Mouse (Mus musculus) R1 (cell line): Measurements from ENCODE around the gene Zp3.

Experiments used
- DNase-seq: peaks from one replicate; pipeline ENCODE4 v3.0.0-alpha.2; 2018; ENCODE audit warnings: low read depth, low spot score

Gene Zp3

DNA sequence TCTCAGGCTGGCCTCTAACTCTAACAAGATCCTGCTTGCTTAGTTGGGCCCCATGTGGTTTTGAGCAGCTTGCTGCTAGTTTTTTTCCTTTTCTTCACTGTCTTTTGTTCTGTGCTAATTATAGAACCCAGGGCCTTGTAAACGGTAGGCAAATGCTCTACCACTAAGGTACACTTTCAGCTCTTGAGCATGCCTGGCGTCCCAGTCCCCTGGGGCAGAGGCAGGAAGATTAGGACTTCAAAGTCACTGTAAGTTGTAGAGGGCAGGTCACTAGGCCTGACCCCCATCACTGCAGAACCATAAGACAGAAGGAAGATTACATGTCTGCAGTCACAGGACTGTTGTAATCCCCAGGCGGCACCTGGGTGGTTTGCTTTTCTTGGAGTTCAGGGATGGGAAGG, 22.9 kb downstream of the Zp3 start:
- peak; percentile 83 for DNase-seq

DNA sequence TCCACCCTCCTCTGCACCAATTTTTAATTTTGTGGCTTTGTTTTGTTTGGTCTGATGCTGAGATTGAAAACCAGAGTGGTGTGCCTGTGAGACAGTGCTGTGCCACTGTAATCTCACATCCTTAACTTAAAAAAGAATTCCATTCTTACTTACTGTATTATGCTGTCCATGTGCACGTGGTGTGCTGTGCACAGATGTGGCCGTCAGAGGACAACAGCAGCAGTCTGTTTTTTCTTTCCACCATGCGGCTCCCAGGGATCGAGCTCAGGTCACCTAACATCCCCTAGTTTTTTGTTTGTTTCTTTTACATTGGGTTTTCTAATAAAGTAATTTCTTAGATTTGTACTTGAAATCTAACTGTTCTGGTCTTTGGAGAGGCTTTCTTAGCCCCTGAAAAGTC, 24.6 kb downstream of the Zp3 start:
- no peak for DNase-seq

DNA sequence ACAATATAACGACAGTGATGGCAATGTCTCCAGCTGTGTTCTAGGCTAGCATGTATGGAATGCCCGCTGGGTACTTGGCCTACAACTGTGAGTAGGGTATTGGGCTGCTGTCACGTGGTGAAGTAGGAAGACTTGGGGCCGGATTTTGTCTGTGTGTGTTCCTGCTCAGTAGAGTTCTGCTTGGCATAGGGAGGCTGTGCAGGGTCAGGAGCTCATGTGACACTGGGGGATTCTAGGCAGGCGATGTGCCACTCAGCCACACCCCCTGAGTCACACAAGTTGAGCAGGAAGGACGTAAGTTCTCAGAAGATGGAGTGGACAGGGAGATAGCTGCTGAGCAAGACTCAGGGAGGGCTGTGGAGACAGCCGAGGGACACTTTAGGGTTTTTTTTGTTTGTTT, 27.8 kb downstream of the Zp3 start:
- no peak for DNase-seq

DNA sequence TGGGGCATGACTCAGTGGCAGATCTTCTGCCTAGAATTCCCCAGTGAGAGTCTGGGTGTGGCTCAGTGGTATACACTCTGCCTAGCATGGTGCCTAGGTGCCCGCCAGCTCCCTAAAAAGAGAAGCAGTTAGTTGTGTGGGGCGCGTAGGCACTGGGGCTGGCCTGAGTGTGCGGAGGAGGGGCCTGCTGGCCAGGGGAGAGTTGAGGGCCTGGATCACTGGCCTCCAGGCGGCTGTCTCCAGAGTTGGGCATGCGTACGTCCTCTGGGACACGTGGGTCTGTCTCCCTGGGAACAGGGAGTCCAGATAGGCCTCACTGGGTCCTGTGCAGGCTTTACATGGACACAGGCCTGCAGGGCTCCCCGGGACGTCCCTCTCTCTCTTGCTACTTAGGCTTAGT, 35.0 kb downstream of the Zp3 start:
- no peak for DNase-seq

DNA sequence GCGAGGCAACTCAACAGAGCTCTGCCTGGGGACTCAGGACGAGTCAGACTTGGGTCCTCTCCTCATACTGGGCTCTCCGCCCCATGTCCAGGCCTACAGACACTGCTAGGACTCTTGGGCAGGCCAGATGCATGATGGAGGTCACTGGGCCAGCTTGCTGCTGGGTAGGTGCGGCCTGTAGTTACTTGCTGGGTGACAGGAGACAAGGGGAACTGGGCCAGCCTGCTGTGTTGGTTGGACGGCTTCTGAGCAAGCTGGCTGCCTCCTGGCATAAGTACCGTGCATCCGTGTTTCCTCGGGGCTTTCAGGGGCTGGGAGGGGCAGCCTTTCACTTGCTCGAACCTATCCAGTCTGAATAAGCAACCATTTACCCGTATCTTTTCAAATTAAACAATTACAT, 35.7 kb downstream of the Zp3 start:
- DNase-seq: no peak

DNA sequence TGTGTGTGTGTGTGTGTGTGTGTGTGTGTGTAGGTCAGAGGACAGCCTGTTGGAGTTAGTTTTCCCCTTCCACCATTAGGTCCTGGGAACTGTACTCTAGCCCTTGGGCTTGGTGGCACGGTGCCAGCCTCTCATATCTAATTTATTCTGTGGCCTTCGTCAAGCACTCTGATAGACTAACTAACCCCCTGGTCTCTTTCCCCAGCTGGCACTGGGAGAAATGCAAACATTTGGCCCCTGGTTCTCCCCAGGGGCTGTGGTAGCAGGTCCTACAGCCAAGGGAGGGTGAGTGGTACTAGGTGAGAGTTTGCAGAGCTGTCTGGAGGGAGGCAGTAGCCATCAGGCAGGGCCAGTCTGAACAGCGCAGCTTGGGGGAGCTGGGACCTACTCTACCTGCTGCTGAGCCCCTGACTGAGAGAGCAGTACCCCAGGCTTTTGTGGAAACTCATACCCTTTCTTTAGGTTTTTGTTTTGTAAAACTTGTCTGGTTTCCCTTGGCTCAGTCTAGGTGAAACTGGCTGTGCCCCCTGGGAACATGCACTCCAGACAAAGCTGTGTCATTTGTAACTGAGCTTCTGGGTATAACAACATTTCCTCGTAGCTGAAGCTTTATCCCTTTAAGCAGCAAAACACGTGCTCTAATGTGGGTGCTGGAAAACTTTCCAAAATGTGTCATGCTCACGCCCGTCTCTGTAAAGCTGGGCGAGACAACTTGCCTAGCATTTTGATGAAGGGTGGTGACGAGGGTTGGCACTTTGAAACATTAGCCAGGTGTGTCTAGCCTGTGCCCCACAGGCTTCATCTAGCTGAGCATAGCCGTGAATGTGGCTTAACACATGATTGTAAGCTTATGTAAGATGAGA, 36.3 kb downstream of the Zp3 start:
- DNase-seq: peak; percentile 27

DNA sequence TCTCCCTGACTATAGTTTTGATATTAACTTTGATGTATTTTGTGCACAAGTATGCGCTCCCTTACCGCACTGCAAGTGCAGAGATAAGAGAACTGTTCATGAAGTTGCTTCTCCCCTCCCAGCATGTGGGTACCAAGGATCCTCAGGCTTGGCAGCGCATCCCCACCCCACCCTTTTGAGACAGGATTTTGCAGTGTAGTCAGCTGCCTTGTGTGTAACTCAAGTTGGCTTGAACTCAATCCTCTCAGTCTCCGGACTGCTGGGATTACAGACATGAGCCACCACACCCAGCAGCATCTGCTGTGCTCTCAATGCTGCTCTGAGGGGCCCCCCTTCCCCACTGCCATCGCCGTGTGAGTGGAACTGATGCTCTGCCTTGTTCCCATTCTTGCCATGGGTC, 37.4 kb downstream of the Zp3 start:
- DNase-seq: no peak

DNA sequence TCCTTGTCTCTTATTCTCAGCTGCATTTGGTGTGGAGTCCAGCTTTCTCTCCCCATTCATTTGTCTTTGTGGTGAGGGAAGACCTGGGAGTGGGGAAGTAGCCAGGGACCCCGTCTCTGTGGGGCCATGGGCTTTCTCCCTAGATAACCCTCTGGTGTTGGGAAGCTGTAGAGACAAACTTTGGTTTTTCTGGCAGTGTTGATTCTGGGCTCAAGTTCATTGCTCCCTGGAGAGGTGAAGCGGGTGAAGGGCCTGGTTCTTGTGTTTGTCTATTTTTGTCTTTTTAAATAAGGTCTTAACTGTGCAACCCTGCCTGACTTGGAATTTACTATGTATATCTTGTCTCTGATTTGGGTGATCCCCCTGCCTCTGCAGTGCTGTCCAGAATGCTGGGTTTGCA, 38.8 kb downstream of the Zp3 start:
- DNase-seq: no peak

DNA sequence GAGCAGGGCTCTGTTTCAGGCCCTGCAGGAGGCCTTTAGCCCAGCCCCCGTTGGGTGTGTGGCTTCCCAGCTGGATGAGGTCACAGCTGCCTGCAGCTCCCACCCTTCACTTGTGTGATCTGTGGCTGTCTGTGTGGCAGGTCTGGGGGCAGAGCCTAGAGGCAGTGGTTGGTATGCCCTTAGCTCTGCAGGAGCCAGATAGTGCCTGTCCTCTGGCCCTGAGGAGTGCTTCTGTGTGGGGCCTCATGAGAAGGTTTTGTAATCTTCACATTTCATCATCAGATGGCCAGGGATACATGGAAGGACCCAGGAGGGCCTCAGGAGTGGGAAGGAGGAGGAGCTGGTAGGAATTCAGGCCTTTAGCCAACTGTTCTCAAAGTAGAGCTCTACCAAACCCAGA, 40.0 kb downstream of the Zp3 start:
- peak; percentile 26 for DNase-seq

DNA sequence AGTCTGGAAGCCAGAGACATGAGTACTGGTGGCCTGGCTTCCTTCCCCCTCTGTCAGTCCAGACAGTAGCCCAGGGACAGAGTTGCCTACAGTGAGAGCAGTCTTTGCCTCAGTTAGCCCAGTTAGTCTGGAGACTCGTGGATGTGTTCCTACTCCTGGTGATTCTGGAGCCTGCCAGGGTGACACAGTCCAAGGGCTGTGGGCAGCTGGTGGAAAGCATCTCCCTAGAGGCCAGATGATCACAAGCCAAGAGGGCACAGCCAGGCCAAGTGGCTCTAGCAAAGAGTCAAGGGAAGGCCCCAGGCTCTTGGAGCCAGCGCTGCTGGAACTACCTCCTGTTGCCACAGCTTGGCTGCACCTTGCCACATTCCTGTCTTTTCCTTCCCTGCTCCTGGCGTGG, 45.8 kb downstream of the Zp3 start:
- no peak for DNase-seq

DNA sequence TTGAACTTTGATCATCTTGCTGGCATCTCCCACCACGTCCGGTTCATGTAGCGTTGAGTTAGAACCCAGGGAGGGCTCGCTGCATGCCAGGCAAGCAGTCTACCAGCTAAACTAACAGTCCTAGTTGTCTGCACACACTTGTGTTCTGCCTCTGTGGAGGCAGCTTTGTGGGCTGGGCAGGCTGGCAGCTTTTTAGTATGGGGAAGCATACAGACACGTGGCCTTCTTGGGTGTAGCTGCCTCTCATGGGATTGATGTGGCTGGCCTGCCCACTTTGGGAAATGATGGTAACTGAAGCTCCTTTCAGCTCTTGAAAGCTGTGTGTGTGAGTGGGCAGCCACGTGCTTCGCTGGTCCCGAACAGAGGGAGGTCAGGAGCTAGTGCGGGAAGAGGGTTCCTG, 47.0 kb downstream of the Zp3 start:
- DNase-seq: no peak

DNA sequence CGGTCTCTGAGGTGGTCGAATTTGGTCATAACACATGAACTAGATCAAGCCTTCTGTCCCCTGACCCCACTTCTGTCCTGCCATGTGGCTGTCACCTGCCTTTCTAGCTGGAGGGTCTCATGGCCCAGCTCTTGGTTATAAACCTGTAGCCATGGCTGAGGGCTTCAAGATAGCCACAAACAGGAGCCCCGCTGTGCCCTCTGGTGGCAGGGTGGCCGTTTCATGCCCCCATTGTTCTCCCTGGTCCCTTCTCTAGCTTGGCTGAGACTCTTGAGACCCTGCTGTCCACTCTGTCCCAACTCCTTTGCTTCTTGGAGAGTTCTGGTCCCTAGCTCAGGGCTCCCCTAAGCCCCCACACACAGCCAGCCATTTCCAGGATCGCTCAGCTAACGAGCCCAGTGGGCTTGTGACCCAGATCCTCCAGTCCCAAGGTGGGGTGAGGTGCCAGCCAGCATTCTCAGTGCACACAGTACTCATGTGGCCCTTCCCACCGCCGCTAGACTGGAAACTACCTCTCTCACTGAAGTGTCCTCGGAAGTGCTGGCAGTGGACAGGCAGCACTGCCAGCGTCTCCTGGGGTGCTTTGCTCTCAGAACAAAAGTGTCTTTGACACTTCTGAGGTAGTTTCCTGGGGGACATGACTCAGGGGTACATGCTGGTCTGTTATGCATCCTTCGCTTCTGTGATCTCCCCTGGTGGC, 47.9 kb downstream of the Zp3 start:
- no peak for DNase-seq

DNA sequence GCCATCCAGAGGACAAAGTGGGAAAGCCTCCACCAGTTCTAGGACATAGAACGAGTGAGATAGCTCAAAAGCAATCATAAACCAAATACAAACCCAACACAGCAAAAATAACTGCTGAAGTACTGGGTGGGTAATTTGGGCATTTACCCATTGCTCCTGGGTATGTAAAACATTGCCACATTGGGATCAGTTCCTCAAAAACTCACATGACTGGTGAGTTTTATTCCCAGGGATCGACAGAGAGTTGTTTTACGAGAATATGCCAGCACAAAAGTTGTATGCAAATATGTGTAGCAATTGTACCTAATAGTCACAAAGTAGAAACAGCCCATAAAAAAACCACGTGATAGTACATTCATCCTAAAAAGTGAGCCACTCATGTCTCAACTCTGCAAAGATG, 55.0 kb downstream of the Zp3 start:
- DNase-seq: no peak

DNA sequence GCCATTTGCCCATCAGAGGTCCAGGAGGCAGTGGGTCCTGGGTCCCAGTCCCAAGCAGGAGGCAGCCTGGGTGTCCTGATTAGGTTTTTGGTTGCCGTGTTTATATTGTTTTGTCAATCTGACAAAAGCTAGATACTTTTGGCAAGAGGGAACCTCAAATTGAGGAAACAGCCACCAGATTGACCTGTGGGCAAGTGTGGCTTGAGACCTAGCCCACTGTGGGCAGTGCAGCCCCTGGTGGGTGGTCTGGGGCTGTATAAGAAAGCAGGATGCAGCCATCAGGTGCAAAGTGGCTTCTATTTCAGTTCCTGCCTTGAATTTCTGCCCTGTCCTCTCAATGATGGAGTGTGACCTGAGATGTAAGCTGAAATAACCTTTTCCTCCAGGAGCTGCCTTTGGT, 55.4 kb downstream of the Zp3 start:
- DNase-seq: no peak

DNA sequence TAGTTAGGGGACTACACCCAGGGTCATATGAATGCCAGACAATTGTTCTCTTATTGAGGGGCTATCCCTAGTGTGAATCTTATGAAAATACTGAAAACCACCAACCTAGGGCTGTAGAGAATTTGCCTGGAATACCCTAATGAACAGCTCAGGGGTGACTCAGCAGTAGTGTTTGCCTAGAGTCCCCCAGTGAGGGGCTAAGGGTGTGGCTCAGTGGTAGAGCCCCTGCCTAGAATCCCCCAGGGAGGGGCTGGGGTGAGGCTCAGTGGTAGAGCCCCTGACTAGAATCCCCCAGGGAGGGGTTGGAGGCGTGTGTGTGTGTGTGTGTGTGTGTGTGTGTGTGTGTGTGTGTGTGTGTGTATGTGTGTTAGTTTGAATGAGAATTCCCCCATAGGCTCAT, 56.8 kb downstream of the Zp3 start:
- DNase-seq: no peak
